Mouse (Mus musculus) embryonic facial prominence, embryonic 10.5 days (tissue): ENCODE results near the gene Gatad2b. TPM values are rescaled to one million over a fixed set of nuclear protein-coding genes. Genes with fewer than 3 reads are reported as not detected.
"Not testable (repeated sequence)": the region's sequence is repeated elsewhere in the genome, so short reads cannot be mapped to it uniquely, and the experiment has no call there.

Experiments
- DNase-seq: peaks from one replicate; pipeline ENCODE4 v3.0.0-alpha.2; 2017; ENCODE audit warnings: low spot score
- H3K27ac ChIP-seq: fragments of 300-500 bp; sonication (generic); replicated peaks from 2 replicates; pipeline ENCODE4 v1.5.1; 2016; ENCODE audit warnings: mild to moderate bottlenecking
- H3K27me3 ChIP-seq: fragments of 300-500 bp; sonication (generic); replicated peaks from 2 replicates; pipeline ENCODE4 v1.6.1; 2016; ENCODE audit warnings: low read depth, mild to moderate bottlenecking; ENCODE audit not compliant: poor library complexity, severe bottlenecking
- H3K36me3 ChIP-seq: fragments of 300-500 bp; sonication (generic); replicated peaks from 2 replicates; pipeline ENCODE4 v1.6.1; 2016; ENCODE audit warnings: mild to moderate bottlenecking, moderate library complexity
- H3K4me1 ChIP-seq: fragments of 300-500 bp; sonication (generic); 2 replicates; pipeline ENCODE4 v1.6.1; 2016
- H3K4me3 ChIP-seq: fragments of 300-500 bp; sonication (generic); 2 replicates; pipeline ENCODE4 v1.5.1; 2016; ENCODE audit warnings: mild to moderate bottlenecking, moderate library complexity
- H3K9me3 ChIP-seq: fragments of 300-500 bp; sonication (generic); 2 replicates; pipeline ENCODE4 v1.6.1; 2016; ENCODE audit warnings: mild to moderate bottlenecking
- WGBS: fragments of 180-500 bp; shearing (Covaris S2); methylation state at CpG from one replicate; pipeline ENCODE4 v1.1.7; 2016; 5-methylcytosine and 5-hydroxymethylcytosine counted together
- polyA plus RNA-seq: library from polyadenylated mRNA; unstranded; fragments of >200 nt; fragmentation: Nextera tagmentation; extraction: Ambion mirVana; gene quantifications from 2 replicates; pipeline ENCODE4 v1.2.1, GENCODE M21; 2016

The Gatad2b gene
- polyA plus RNA-seq, 1 experiment from 2014 or later, result 13.6 TPM

DNA sequence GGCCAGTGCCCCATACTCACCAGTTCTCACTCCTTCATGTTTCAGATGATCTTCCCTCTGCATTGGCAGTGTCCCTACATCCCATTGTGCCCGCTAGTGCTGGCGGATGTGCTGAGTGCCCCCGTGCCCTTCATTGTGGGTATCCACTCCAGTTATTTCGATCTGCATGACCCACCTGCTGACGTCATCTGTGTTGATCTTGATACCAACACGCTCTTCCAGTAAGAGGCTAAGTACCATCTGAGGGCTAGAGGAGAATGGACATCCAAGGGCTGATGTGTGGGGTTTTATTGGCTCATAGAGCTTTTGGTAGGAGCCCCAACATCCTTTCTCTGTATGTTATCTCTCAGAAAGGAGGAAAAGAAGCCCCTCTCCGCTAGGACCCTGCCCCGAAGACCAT lies 22.2 kb upstream of the Gatad2b start:
- Histone ChIP-seq H3K27me3 (no peaks in the 10 kb centered on the region), H3K27ac (no peak overlapping the region), H3K4me1 (peaks cover 20% of the 10 kb centered on the region), H3K9me3 (no peaks in the 10 kb centered on the region), H3K4me3 (no peak overlapping the region), H3K36me3 (peaks cover 69% of the 10 kb centered on the region)
- no peak for DNase-seq
- WGBS, result 95% methylated on average over 8 of the region's 8 CpGs

GRCm38 (mm10) chr3:90272170-90272569 lies 20.8 kb upstream of the Gatad2b start:
- Histone ChIP-seq H3K27ac (no peak overlapping the region), H3K27me3 (no peaks in the 10 kb centered on the region), H3K4me1 (peaks cover 15% of the 10 kb centered on the region), H3K9me3 (no peaks in the 10 kb centered on the region), H3K36me3 (peaks cover 83% of the 10 kb centered on the region), H3K4me3 (no peak overlapping the region)
- 70% methylated on average over 9 of the region's 9 CpGs for WGBS
- no peak for DNase-seq

GRCm38 (mm10) chr3:90273855-90274254 lies 19.1 kb upstream of the Gatad2b start:
- Histone ChIP-seq H3K27me3 (no peaks in the 10 kb centered on the region), H3K9me3 (no peaks in the 10 kb centered on the region), H3K4me1 (peaks cover 15% of the 10 kb centered on the region), H3K27ac (no peak overlapping the region), H3K36me3 (peaks cover 85% of the 10 kb centered on the region), H3K4me3 (no peak overlapping the region)
- no peak for DNase-seq
- 92% methylated on average over 22 of the region's 22 CpGs for WGBS

- Histone ChIP-seq H3K36me3 (peaks cover 94% of the 10 kb centered on the region), H3K4me1 (peaks cover 15% of the 10 kb centered on the region), H3K27me3 (no peaks in the 10 kb centered on the region), H3K9me3 (no peaks in the 10 kb centered on the region), H3K27ac (no peak overlapping the region), H3K4me3 (no peak overlapping the region)
- no peak for DNase-seq
- 89% methylated on average over 11 of the region's 11 CpGs for WGBS
Measured at GRCm38 (mm10) chr3:90275286-90275685, 17.7 kb upstream of the Gatad2b start.

- Histone ChIP-seq H3K27ac (no peak overlapping the region), H3K27me3 (no peaks in the 10 kb centered on the region), H3K36me3 (peaks cover 89% of the 10 kb centered on the region), H3K4me3 (no peak overlapping the region), H3K9me3 (no peaks in the 10 kb centered on the region), H3K4me1 (peaks cover 10% of the 10 kb centered on the region)
- DNase-seq, result no peak
- 41% methylated on average over 16 of the region's 16 CpGs for WGBS
Measured at GRCm38 (mm10) chr3:90276858-90277257, 16.1 kb upstream of the Gatad2b start.

DNA sequence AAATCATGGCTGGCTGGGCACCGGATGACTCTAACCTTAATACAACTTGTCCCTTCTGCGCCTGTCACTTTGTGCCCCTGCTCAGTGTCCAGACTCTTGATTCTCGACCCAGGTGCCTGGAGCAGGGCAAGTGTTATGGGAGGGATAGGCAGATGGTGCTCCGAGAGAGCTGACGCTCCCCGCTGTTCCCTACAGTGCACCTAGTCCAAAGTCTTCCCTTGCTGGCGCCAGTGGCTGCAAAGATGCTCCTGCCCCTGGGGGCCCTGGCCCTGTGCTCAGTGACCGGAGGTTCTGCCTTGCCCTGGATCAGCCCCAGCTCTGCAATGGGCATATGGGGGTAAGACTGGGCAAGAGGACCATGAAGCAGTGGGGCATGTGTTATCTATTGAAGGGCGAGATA lies 15.2 kb upstream of the Gatad2b start:
- Histone ChIP-seq H3K4me3 (0 out of 2 replicates have a peak overlapping the region, but pooled peaks have one; percentile 3), H3K9me3 (no peaks in the 10 kb centered on the region), H3K27me3 (no peaks in the 10 kb centered on the region), H3K27ac (no peak overlapping the region), H3K4me1 (peaks cover 6% of the 10 kb centered on the region; the same call in 1 of the 2 replicates), H3K36me3 (peaks cover 80% of the 10 kb centered on the region)
- no peak for DNase-seq
- 89% methylated on average over 9 of the region's 9 CpGs for WGBS

DNA sequence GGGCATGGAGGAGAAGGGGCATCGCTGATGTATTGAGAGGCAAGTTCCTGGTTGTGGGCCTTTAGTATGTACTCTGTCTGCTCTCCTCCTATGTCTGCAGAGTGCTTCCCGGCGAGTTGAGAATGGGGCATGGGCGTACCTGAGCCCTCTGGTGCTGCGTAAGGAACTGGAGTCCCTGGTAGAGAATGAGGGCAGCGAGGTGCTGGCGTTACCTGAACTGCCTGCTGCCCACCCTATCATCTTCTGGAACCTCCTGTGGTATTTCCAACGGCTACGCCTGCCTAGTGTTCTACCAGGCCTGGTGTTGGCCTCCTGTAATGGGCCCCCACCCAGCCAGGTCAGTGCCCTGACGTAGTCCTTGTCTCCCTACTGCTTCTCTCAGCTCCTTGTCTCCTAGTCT lies 14.8 kb upstream of the Gatad2b start:
- H3K4me1 ChIP-seq, result peaks cover 6% of the 10 kb centered on the region; the same call in 1 of the 2 replicates
- no peaks in the 10 kb centered on the region for H3K27me3 ChIP-seq
- H3K27ac ChIP-seq, result no peak overlapping the region
- no peak for DNase-seq
- H3K36me3 ChIP-seq, result peaks cover 75% of the 10 kb centered on the region
- H3K9me3 ChIP-seq, result no peaks in the 10 kb centered on the region
- 91% methylated on average over 10 of the region's 10 CpGs for WGBS
- 0 out of 2 replicates have a peak overlapping the region, but pooled peaks have one; percentile 3 for H3K4me3 ChIP-seq

DNA sequence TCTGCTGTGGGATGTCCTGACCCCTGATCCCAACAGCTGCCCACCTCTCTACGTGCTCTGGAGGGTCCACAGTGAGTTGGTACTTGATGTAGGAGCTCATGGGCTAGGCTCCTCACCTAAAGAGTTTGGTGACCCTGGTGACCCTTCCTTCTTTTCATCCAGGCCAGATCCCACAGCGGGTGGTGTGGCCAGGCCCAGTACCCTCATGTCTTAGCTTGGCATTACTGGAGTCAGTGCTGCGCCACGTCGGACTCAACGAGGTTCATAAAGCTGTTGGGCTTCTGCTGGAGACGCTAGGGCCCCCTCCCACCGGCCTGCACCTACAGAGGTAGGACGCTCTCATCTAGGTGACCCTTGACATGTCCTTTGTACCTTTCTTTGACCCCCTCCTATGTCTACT lies 13.8 kb upstream of the Gatad2b start:
- Histone ChIP-seq H3K27me3 (no peaks in the 10 kb centered on the region), H3K36me3 (peaks cover 65% of the 10 kb centered on the region), H3K27ac (no peak overlapping the region), H3K4me1 (peaks cover 6% of the 10 kb centered on the region; the same call in 1 of the 2 replicates), H3K9me3 (no peaks in the 10 kb centered on the region), H3K4me3 (no peak overlapping the region)
- 91% methylated on average over 9 of the region's 9 CpGs for WGBS
- DNase-seq, result no peak

- peaks cover 6% of the 10 kb centered on the region; the same call in 1 of the 2 replicates for H3K4me1 ChIP-seq
- H3K36me3 ChIP-seq, result peaks cover 63% of the 10 kb centered on the region
- H3K9me3 ChIP-seq, result no peaks in the 10 kb centered on the region
- DNase-seq, result no peak
- 98% methylated on average over 7 of the region's 7 CpGs for WGBS
- H3K27me3 ChIP-seq, result no peaks in the 10 kb centered on the region
- no peak overlapping the region for H3K27ac ChIP-seq
- no peak overlapping the region for H3K4me3 ChIP-seq
Measured at GRCm38 (mm10) chr3:90279743-90280142, 13.2 kb upstream of the Gatad2b start.

GRCm38 (mm10) chr3:90280708-90281107 lies 12.3 kb upstream of the Gatad2b start:
- H3K9me3 ChIP-seq, result no peaks in the 10 kb centered on the region
- no peak overlapping the region for H3K27ac ChIP-seq
- H3K27me3 ChIP-seq, result no peaks in the 10 kb centered on the region
- H3K4me3 ChIP-seq, result no peak overlapping the region
- peaks cover 57% of the 10 kb centered on the region for H3K36me3 ChIP-seq
- WGBS, result 70% methylated on average over 9 of the region's 9 CpGs
- no peak for DNase-seq
- peaks cover 6% of the 10 kb centered on the region; the same call in 1 of the 2 replicates for H3K4me1 ChIP-seq

- H3K36me3 ChIP-seq, result peaks cover 22% of the 10 kb centered on the region
- no peaks in the 10 kb centered on the region for H3K4me1 ChIP-seq
- no peak overlapping the region for H3K27ac ChIP-seq
- no peak for DNase-seq
- no peaks in the 10 kb centered on the region for H3K27me3 ChIP-seq
- no peaks in the 10 kb centered on the region for H3K9me3 ChIP-seq
- H3K4me3 ChIP-seq, result no peak overlapping the region
- 95% methylated on average over 2 of the region's 2 CpGs for WGBS
Measured at GRCm38 (mm10) chr3:90284150-90284549, 8.8 kb upstream of the Gatad2b start.

GRCm38 (mm10) chr3:90289403-90289802 lies 3.6 kb upstream of the Gatad2b start:
- not testable (repeated sequence) for H3K27me3 ChIP-seq, H3K9me3 ChIP-seq, H3K4me3 ChIP-seq, H3K36me3 ChIP-seq, DNase-seq, H3K27ac ChIP-seq
- H3K4me1 ChIP-seq, result peaks cover 11% of the 10 kb centered on the region
- WGBS, result 63% methylated on average over 3 of the region's 3 CpGs

DNA sequence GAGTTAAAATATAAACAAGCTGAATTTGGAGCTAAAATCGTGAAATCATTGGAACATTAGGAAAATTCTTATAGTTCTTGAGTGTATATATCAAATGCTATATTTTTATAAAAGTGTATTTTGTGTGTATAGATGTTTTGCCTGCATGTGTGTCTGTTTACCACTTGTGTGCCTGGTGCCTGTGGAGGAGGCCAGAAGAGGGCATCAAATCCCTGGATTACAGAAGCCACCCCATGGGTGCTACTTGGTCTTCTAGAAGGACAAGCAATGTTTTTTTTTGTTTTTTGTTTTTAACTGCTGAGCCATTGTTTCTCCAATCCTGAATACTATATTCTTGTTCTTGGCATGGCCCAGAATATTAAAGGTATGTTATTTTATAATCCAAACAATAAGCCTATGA lies 2.4 kb upstream of the Gatad2b start:
- Histone ChIP-seq H3K27me3 (no peaks in the 10 kb centered on the region), H3K4me3 (no peak overlapping the region), H3K36me3 (peaks cover 7% of the 10 kb centered on the region; the same call in 1 of the 2 replicates), H3K4me1 (peaks cover 20% of the 10 kb centered on the region), H3K27ac (no peak overlapping the region), H3K9me3 (no peaks in the 10 kb centered on the region)
- DNase-seq, result no peak
- WGBS, result 92% methylated on average over 1 of the region's 1 CpGs

- Histone ChIP-seq H3K27ac (peak overlapping the region; percentile 99), H3K27me3 (no peaks in the 10 kb centered on the region), H3K36me3 (peaks cover 19% of the 10 kb centered on the region), H3K4me1 (peaks cover 20% of the 10 kb centered on the region), H3K4me3 (peak overlapping the region; percentile 87), H3K9me3 (no peaks in the 10 kb centered on the region)
- DNase-seq, result no peak
- 41% methylated on average over 2 of the region's 2 CpGs for WGBS
Measured at GRCm38 (mm10) chr3:90291982-90292344, 1.0 kb upstream of the Gatad2b start.
